Mouse (Mus musculus) kidney, embryonic 16.5 days (tissue): ENCODE data around the gene Anapc11. TPM values are rescaled to one million over a fixed set of nuclear protein-coding genes. Genes with fewer than 3 reads are reported as not detected.
A peak's percentile ranks its signal among the peaks of the same experiment; 100 is the strongest.

Experiments
- ATAC-seq: fragments of 200-750 bp; cut with Nextera tagmentation; 2 replicates; pipeline ENCODE4 v1.8.0; 2017; ENCODE audit warnings: moderate TSS enrichment; ENCODE audit not compliant: low FRiP score, low TSS enrichment
- H3K27ac ChIP-seq: fragments of 300-500 bp; sonication (generic); 2 replicates; pipeline ENCODE4 v1.5.1; 2014; ENCODE audit warnings: low read length
- H3K27me3 ChIP-seq: fragments of 300-500 bp; sonication (generic); 2 replicates; pipeline ENCODE4 v1.6.1; 2014; ENCODE audit warnings: low read length, control low read depth, mixed read lengths; ENCODE audit not compliant: insufficient read depth
- H3K36me3 ChIP-seq: fragments of 300-500 bp; sonication (generic); 2 replicates; pipeline ENCODE4 v1.6.1; 2014; ENCODE audit warnings: low read length, control low read depth, mixed read lengths; ENCODE audit not compliant: insufficient read depth
- H3K4me1 ChIP-seq: fragments of 300-500 bp; sonication (generic); 2 replicates; pipeline ENCODE4 v1.6.1; 2014; ENCODE audit warnings: low read length, control low read depth, mixed read lengths; ENCODE audit not compliant: insufficient read depth
- H3K4me2 ChIP-seq: fragments of 300-500 bp; sonication (generic); replicated peaks from 2 replicates; pipeline ENCODE4 v1.6.1; 2014; ENCODE audit warnings: low read depth, low read length
- H3K4me3 ChIP-seq: fragments of 300-500 bp; sonication (generic); 2 replicates; pipeline ENCODE4 v1.5.1; 2014; ENCODE audit warnings: mild to moderate bottlenecking, low read length
- H3K9ac ChIP-seq: fragments of 300-500 bp; sonication (generic); replicated peaks from 2 replicates; pipeline ENCODE4 v1.6.1; 2014; ENCODE audit warnings: low read length
- H3K9me3 ChIP-seq: fragments of 300-500 bp; sonication (generic); 2 replicates; pipeline ENCODE4 v1.6.1; 2016; ENCODE audit warnings: low read length, control low read depth
- WGBS: fragments of 180-500 bp; shearing (Covaris S2); extraction: QIAGEN DNeasy Blood & Tissue Kit; methylation state at CpG from one replicate; pipeline ENCODE4 v1.1.7; 2014; 5-methylcytosine and 5-hydroxymethylcytosine counted together
- microRNA-seq: library from miRNA; unstranded; fragments of <30 nt; microRNA quantifications from one replicate; pipeline ENCODE4, GENCODE M21; 2016
- polyA plus RNA-seq: library from polyadenylated mRNA; unstranded; fragments of >200 nt; fragmentation: Nextera tagmentation; extraction: Ambion mirVana; gene quantifications from 2 replicates; pipeline ENCODE4 v1.2.1, GENCODE M21; 2015

Anapc11 gene
- polyA plus RNA-seq, 1 experiment from 2014 or later: 195 TPM

- Histone ChIP-seq H3K27me3 (no peaks in the 10 kb centered on the region), H3K4me3 (no peak overlapping the region), H3K9ac (peak overlapping the region; percentile 9), H3K9me3 (no peaks in the 10 kb centered on the region), H3K4me2 (peak overlapping the region; percentile 54; the same call in 1 of the 2 replicates), H3K36me3 (no peaks in the 10 kb centered on the region), H3K27ac (no peak overlapping the region), H3K4me1 (peaks cover 18% of the 10 kb centered on the region)
- ATAC-seq: no peak
- WGBS: 86% methylated on average over 35 of the region's 35 CpGs
Measured at GRCm38 (mm10) chr11:120647047-120647830, 49.0 kb downstream of the Anapc11 start.

- no peaks in the 10 kb centered on the region for H3K9me3 ChIP-seq
- H3K36me3 ChIP-seq: no peaks in the 10 kb centered on the region
- peak within 1 kb of the TSS; percentile 43 for H3K9ac ChIP-seq
- no peak within 1 kb of the TSS for H3K27ac ChIP-seq
- H3K27me3 ChIP-seq: no peaks in the 10 kb centered on the region
- no peak for ATAC-seq
- H3K4me1 ChIP-seq: peaks cover 13% of the 10 kb centered on the region
- peak within 1 kb of the TSS; percentile 32 for H3K4me3 ChIP-seq
- 4% methylated on average over 13 of the region's 13 CpGs for WGBS
- H3K4me2 ChIP-seq: peak within 1 kb of the TSS; percentile 54
Measured at GRCm38 (mm10) chr11:120648001-120648476, 49.8 kb downstream of the Anapc11 start, which contains the start of gene Myadml2. TSS of gene Myadml2 (minus strand) at chr11:120648158.

GRCm38 (mm10) chr11:120651872-120652271 lies 53.7 kb downstream of the Anapc11 start:
- Histone ChIP-seq H3K4me1 (peaks cover 8% of the 10 kb centered on the region), H3K9ac (no peak overlapping the region), H3K27me3 (no peaks in the 10 kb centered on the region), H3K36me3 (no peaks in the 10 kb centered on the region), H3K4me3 (no peak overlapping the region), H3K4me2 (no peak overlapping the region), H3K27ac (no peak overlapping the region), H3K9me3 (no peaks in the 10 kb centered on the region)
- WGBS: 70% methylated on average over 3 of the region's 3 CpGs
- ATAC-seq: no peak

GRCm38 (mm10) chr11:120654741-120655140 lies 56.5 kb downstream of the Anapc11 start:
- Histone ChIP-seq H3K9me3 (no peaks in the 10 kb centered on the region), H3K27me3 (peaks cover 26% of the 10 kb centered on the region)
- 84% methylated on average over 3 of the region's 3 CpGs for WGBS

DNA sequence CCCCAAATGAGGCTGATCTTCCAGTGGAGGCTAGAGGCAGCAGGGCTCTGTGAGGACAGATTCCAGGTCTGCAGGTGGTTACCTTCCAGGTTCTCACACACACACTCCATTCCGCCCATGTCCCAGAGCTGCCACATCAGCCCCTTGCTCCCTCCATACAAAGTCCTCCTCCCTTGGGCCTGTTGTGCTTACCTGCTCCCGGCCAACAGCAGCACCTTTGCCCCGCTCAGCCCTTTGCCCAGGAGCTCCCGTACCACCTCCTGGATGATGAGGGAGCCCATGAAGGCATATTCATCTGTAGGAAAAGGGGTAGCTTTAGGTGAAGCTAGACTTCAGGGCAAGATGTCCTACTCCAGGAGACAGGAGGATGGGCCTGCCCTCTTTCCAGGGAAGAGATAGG lies 59.1 kb downstream of the Anapc11 start:
- Histone ChIP-seq H3K9me3 (no peaks in the 10 kb centered on the region), H3K4me1 (peaks cover 17% of the 10 kb centered on the region; the same call in 1 of the 2 replicates), H3K9ac (no peak overlapping the region), H3K4me3 (no peak overlapping the region), H3K36me3 (no peaks in the 10 kb centered on the region), H3K27ac (no peak overlapping the region), H3K4me2 (no peak overlapping the region), H3K27me3 (peaks cover 52% of the 10 kb centered on the region)
- WGBS: 91% methylated on average over 4 of the region's 4 CpGs
- ATAC-seq: no peak

More at GRCm38 (mm10) chr11:120654741-120655140, 56.5 kb downstream of the Anapc11 start:
- H3K36me3 ChIP-seq: no peaks in the 10 kb centered on the region
- no peak for ATAC-seq
- H3K27ac ChIP-seq: no peak overlapping the region
- H3K9ac ChIP-seq: no peak overlapping the region
- peaks cover under 1% of the 10 kb centered on the region; the same call in 1 of the 2 replicates for H3K4me1 ChIP-seq
- H3K4me2 ChIP-seq: no peak overlapping the region
- H3K4me3 ChIP-seq: no peak overlapping the region

Small RNA genes within 50 kb of the gene (microRNA-seq; reads per million reads assigned to microRNA genes)
- gene Mir6936: 0.47 reads per million

Other genes starting within 250 kb of the Anapc11 start
- 2,803 and 2,860 TPM in 2 replicates for gene Actg1, start 249.9 kb upstream of the Anapc11 start, polyA plus RNA-seq
- 0.72 and 0.82 TPM in 2 replicates for gene Fscn2, start 236.9 kb upstream of the Anapc11 start, polyA plus RNA-seq
- gene Faap100, start 219.7 kb upstream of the Anapc11 start, polyA plus RNA-seq: 42.3 and 44.8 TPM in 2 replicates
- gene Nploc4, start 160.7 kb upstream of the Anapc11 start, polyA plus RNA-seq: 34.1 and 34.4 TPM in 2 replicates
- gene Tspan10, start 155.8 kb upstream of the Anapc11 start, polyA plus RNA-seq: not detected in 2 replicates
- 0.39 and 0.45 TPM in 2 replicates for gene Pde6g, start 144.9 kb upstream of the Anapc11 start, polyA plus RNA-seq
- 15.4 and 15.9 TPM in 2 replicates for gene Oxld1, start 140.4 kb upstream of the Anapc11 start, polyA plus RNA-seq
- gene Ccdc137, start 140.3 kb upstream of the Anapc11 start, polyA plus RNA-seq: 40.6 and 43.9 TPM in 2 replicates
- 46.5 and 50.4 TPM in 2 replicates for gene Arl16, start 130.8 kb upstream of the Anapc11 start, polyA plus RNA-seq
- 176 and 177 TPM in 2 replicates for gene Mrpl12, start 113.8 kb upstream of the Anapc11 start, polyA plus RNA-seq
- 120 and 123 TPM in 2 replicates for gene Slc25a10, start 106.6 kb upstream of the Anapc11 start, polyA plus RNA-seq
- 4.7 and 5.5 TPM in 2 replicates for gene Gcgr, start 67.7 kb upstream of the Anapc11 start, polyA plus RNA-seq
- 218 and 232 TPM in 2 replicates for gene Mcrip1, start 48.7 kb upstream of the Anapc11 start, polyA plus RNA-seq
- gene Ppp1r27, start 47.3 kb upstream of the Anapc11 start, polyA plus RNA-seq: 0.55 and 0.57 TPM in 2 replicates
- gene P4hb, start 25.2 kb upstream of the Anapc11 start, polyA plus RNA-seq: 843 and 914 TPM in 2 replicates
- gene Arhgdia, start 16.8 kb upstream of the Anapc11 start, polyA plus RNA-seq: 696 and 712 TPM in 2 replicates
- gene Alyref, start 56 bp upstream of the Anapc11 start, polyA plus RNA-seq: 92.2 and 372 TPM in 2 replicates
- gene Npb, start 10.1 kb downstream of the Anapc11 start, polyA plus RNA-seq: 27.7 and 33.8 TPM in 2 replicates
- gene Pcyt2, start 19.5 kb downstream of the Anapc11 start, polyA plus RNA-seq: 164 and 174 TPM in 2 replicates
- gene Sirt7, start 26.8 kb downstream of the Anapc11 start, polyA plus RNA-seq: 38.9 and 39.3 TPM in 2 replicates
- 24.3 and 25.4 TPM in 2 replicates for gene Mafg, start 35.2 kb downstream of the Anapc11 start, polyA plus RNA-seq
- 26.8 and 27.3 TPM in 2 replicates for gene Pycr1, start 45.3 kb downstream of the Anapc11 start, polyA plus RNA-seq
- gene Myadml2, start 49.7 kb downstream of the Anapc11 start, polyA plus RNA-seq: 0.51 and 0.73 TPM in 2 replicates
- gene Notum, start 62.8 kb downstream of the Anapc11 start, polyA plus RNA-seq: 4.8 and 5.9 TPM in 2 replicates
- 146 TPM in 2 replicates for gene Aspscr1, start 74.6 kb downstream of the Anapc11 start, polyA plus RNA-seq
- 151 TPM in 2 replicates for gene Cenpx, start 115.3 kb downstream of the Anapc11 start, polyA plus RNA-seq
- 69.2 and 71.3 TPM in 2 replicates for gene Lrrc45, start 115.5 kb downstream of the Anapc11 start, polyA plus RNA-seq
- gene Rac3, start 123.0 kb downstream of the Anapc11 start, polyA plus RNA-seq: 32.5 and 38.7 TPM in 2 replicates
- 49.4 and 56.5 TPM in 2 replicates for gene Dcxr, start 128.9 kb downstream of the Anapc11 start, polyA plus RNA-seq
- gene Cbr2, start 133.7 kb downstream of the Anapc11 start, polyA plus RNA-seq: 2.1 and 4.3 TPM in 2 replicates
- 3.4 and 9.0 TPM in 2 replicates for gene Hmga1b, start 164.4 kb downstream of the Anapc11 start, polyA plus RNA-seq
- gene Rfng, start 185.8 kb downstream of the Anapc11 start, polyA plus RNA-seq: 44.0 and 46.9 TPM in 2 replicates
- gene Gps1, start 185.9 kb downstream of the Anapc11 start, polyA plus RNA-seq: 230 and 239 TPM in 2 replicates
- 89.9 and 91.0 TPM in 2 replicates for gene Dus1l, start 198.0 kb downstream of the Anapc11 start, polyA plus RNA-seq
- gene Fasn, start 226.1 kb downstream of the Anapc11 start, polyA plus RNA-seq: 50.0 and 50.4 TPM in 2 replicates